Mouse (Mus musculus): ENCODE measurements around the gene Sntb2.
"Not testable (repeated sequence)": the region's sequence is repeated elsewhere in the genome, so short reads cannot be mapped to it uniquely, and the experiment has no call there.

Gene Sntb2

GRCm38 (mm10) chr8:107030650-107031576, 95.4 kb downstream of the Sntb2 start, which contains the start of gene Vps4a:
Gene Vps4a, plus strand, starts transcription at chr8:107031222.
- DNase-seq (ENCODE audit: low read depth in 2 of 2, low spot score in 2 of 2): peak; percentile 95 to 96

DNA sequence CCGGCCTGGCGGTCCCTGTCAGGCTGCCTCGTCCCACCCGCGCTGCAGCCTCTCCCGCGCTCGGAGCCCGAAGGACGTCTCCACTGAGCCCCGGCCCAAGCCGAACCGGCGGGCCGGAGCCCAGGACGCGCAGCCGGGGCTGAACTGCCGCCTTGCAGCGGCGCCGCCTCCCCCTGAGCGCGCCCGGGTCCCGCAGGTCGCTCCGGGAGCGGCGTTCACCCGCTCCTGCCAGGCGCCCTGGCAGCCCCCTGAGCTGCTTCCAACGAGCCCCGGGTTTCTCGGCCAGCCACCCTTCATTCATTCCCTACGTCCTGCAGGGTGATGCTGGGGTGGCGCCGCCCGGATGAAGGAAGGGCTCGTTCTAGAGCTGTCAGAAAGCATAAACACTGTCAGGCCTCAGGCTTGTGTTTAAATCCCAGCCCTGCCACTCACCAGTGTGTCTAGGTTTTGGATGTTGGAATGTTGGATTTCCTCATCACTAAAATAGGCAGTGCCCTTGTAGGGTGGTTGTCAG, 96.1 kb downstream of the Sntb2 start:
- no peak for DNase-seq (ENCODE audit: low read depth in 2 of 2, low spot score in 2 of 2)

DNA sequence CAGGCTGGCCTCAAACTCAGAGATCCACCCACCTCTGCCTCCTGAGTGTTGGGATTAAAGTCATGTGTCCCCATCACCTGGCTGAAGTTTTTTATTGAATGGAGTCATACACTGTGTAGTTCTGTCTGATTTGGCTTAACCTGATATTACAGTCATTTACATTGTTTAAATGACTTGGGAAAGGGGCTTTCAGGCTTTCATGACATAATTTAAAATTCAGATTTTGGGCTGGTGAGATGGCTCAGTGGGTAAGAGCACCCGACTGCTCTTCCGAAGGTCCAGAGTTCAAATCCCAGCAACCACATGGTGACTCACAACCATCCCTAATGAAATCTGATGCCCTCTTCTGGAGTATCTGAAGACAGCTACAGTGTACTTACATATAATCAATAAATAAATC, 98.1 kb downstream of the Sntb2 start:
- DNase-seq (ENCODE audit: low read depth in 2 of 2, low spot score in 2 of 2): not testable (repeated sequence)

DNA sequence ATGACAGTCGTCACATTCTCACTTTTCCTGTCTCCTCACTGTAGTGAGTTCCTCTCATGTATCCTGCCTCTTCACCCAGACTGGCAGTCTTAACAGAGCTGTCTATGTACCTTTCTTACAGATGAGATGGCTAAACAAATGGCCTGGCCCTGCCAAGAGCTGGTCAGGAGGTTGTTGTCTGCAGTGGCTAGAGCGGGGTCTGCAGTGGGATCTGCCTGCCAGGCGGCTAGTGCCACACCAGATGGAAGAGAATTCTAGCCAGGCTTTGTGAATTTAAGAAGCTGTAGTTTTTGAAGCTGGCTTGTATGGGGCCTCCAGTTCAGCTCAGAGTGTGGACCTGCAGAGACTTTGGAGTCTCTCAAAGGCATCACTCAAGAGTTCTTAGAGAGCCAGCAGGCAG, 100.1 kb downstream of the Sntb2 start:
- no peak for DNase-seq (ENCODE audit: low read depth in 2 of 2, low spot score in 2 of 2)

- DNase-seq (ENCODE audit: low read depth in 2 of 2, low spot score in 2 of 2): no peak
Observed at GRCm38 (mm10) chr8:107036626-107037025, 101.1 kb downstream of the Sntb2 start.

DNA sequence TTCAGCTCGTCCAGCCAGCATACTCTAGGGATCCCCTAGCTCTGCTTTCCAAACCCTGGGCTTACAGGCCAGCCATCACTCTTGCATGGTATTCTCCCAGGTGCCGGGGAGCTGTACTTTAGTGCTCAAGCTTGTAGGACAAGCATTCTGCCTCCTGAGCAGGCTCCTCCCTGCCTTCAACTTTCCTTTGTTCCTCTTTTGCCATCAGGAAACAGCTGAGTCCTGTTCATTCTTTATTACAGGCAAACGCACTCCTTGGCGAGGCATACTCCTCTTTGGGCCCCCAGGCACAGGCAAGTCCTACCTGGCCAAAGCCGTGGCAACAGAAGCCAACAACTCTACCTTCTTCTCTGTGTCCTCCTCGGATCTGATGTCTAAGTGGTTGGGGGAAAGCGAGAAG, 105.1 kb downstream of the Sntb2 start:
- DNase-seq (ENCODE audit: low read depth in 2 of 2, low spot score in 2 of 2): no peak

- no peak for DNase-seq (ENCODE audit: low read depth in 2 of 2, low spot score in 2 of 2)
Observed at GRCm38 (mm10) chr8:107045478-107045877, 109.9 kb downstream of the Sntb2 start.

- DNase-seq (ENCODE audit: low read depth in 2 of 2, low spot score in 2 of 2): no peak
Observed at GRCm38 (mm10) chr8:107046976-107047375, 111.4 kb downstream of the Sntb2 start.

- peak; percentile 62 to 69 for DNase-seq (ENCODE audit: low read depth in 2 of 2, low spot score in 2 of 2)
Observed at GRCm38 (mm10) chr8:107048061-107048941, 112.8 kb downstream of the Sntb2 start, which contains the start of gene Pdf. Gene Pdf, minus strand, starts transcription at chr8:107048614.

DNA sequence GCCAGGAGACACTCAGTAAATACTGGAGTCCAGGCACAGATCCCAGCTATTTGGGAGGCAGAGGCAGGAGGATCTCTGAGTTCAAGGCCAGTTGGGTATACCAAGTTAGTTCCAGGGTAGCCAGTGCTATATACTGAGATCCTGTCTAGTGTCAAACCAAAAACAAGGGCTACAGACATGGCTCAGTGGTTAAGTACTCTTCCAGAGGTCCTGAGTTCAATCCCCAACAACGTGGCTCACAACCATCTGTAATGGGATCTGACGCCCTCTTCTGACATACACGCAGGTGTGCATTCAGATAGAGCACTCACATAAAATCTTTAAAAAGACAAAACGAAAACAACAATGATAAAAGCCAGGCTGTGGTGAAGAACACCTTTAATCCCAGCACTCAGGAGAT, 113.9 kb downstream of the Sntb2 start:
- no peak for DNase-seq (ENCODE audit: low read depth in 2 of 2, low spot score in 2 of 2)

GRCm38 (mm10) chr8:107052046-107052445, 116.5 kb downstream of the Sntb2 start:
- DNase-seq (ENCODE audit: low read depth in 2 of 2, low spot score in 2 of 2): no peak

- peak; percentile 93 to 94 for DNase-seq (ENCODE audit: low read depth in 2 of 2, low spot score in 2 of 2)
Observed at GRCm38 (mm10) chr8:107056076-107056972, 120.8 kb downstream of the Sntb2 start, which contains the start of the genes Cog8 and Nip7. Gene Cog8, minus strand, starts transcription at chr8:107056689. Gene Nip7, plus strand, starts transcription at chr8:107056877.

- DNase-seq (ENCODE audit: low read depth in 2 of 2, low spot score in 2 of 2): no peak
Observed at GRCm38 (mm10) chr8:107056973-107057369, 121.4 kb downstream of the Sntb2 start.

- DNase-seq (ENCODE audit: low read depth in 2 of 2, low spot score in 2 of 2): no peak
Observed at GRCm38 (mm10) chr8:107062613-107063012, 127.1 kb downstream of the Sntb2 start.

- no peak for DNase-seq (ENCODE audit: low read depth in 2 of 2, low spot score in 2 of 2)
Observed at GRCm38 (mm10) chr8:107065511-107066496, 130.3 kb downstream of the Sntb2 start, which contains the start of gene Tmed6. Gene Tmed6, minus strand, starts transcription at chr8:107065644.
